Mouse (Mus musculus): ENCODE measurements around the gene Kcnc1. TPM values are rescaled to one million over a fixed set of nuclear protein-coding genes. Genes with fewer than 3 reads are reported as not detected.

Gene Kcnc1
- total and polyA plus RNA-seq, 3 experiments: not detected

DNA sequence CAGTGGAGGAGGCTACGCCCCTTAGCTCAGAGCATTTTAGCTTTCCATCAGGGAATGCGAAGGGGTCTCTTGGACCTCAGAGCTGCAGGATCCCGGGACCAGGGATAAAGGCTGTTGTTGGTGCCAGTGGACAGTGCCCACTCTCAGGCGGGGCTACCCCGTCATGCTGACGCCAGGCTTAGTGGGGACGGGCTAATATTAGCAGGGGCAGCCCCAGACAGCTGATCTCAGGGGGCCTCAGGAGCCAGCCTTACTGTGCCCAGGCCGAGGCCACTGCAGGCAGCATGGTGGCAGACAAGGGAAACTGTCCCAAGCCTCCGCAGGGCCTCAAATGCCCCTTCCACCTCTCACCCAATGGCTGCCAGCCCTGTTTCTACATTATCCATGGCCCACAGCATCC, 12.3 kb downstream of the Kcnc1 start:
- no peak for DNase-seq (ENCODE audit: low read depth, low spot score)
- no peak for TF ChIP-seq TBP (IDR thresholded peaks at IDR 0.05; ENCODE audit: low read depth, low read length)
- no peak for TF ChIP-seq RCOR1 (IDR thresholded peaks at IDR 0.05; ENCODE audit: low read depth, low read length)
- no peak for TF ChIP-seq CHD2 (IDR thresholded peaks at IDR 0.05; ENCODE audit: low read length)
- TF ChIP-seq ELF1 (IDR thresholded peaks at IDR 0.05; ENCODE audit: low read depth, low read length): no peak
- TF ChIP-seq EP300 (IDR thresholded peaks at IDR 0.05; ENCODE audit: low read depth in 1 of 2, low read length in 2 of 2): no peak
- no peak for TF ChIP-seq TCF12 (IDR thresholded peaks at IDR 0.05; ENCODE audit: low read depth, low read length)
- TF ChIP-seq BHLHE40 (IDR thresholded peaks at IDR 0.05; ENCODE audit: borderline replicate concordance, low read depth, low read length): no peak
- no peak for TF ChIP-seq MAFK (IDR thresholded peaks at IDR 0.05; ENCODE audit: borderline replicate concordance, low read depth, low read length)
- TF ChIP-seq NRF1 (IDR thresholded peaks at IDR 0.05; ENCODE audit: insufficient read depth, low read depth, low read length, poor library complexity, severe bottlenecking): no peak
- TF ChIP-seq MXI1 (IDR thresholded peaks at IDR 0.05; ENCODE audit: low read depth, low read length): no peak
- no peak for TF ChIP-seq MAX (IDR thresholded peaks at IDR 0.05; ENCODE audit: low read length)
- no peak for TF ChIP-seq GABPA (IDR thresholded peaks at IDR 0.05; ENCODE audit: low read depth, low read length)
- TF ChIP-seq ETS1 (IDR thresholded peaks at IDR 0.05; ENCODE audit: low read depth, low read length): no peak
- TF ChIP-seq ZNF384 (IDR thresholded peaks at IDR 0.05; ENCODE audit: low read depth, low read length): no peak
- TF ChIP-seq JUND (IDR thresholded peaks at IDR 0.05; ENCODE audit: low read depth, low read length): no peak
- no peak for TF ChIP-seq NELFE (IDR thresholded peaks at IDR 0.05; ENCODE audit: low read depth, low read length)
- no peak for TF ChIP-seq CHD1 (IDR thresholded peaks at IDR 0.05; ENCODE audit: low read depth, low read length)
- TF ChIP-seq MEF2A (IDR thresholded peaks at IDR 0.05; ENCODE audit: extremely low read depth, insufficient replicate concordance, low read depth, low read length, poor library complexity, severe bottlenecking): no peak
- TF ChIP-seq SMC3 (IDR thresholded peaks at IDR 0.05; ENCODE audit: low read depth, low read length): no peak
- Histone ChIP-seq H3K4me1 (ENCODE audit: control insufficient read depth in 1 of 2, insufficient read depth in 2 of 2, low read length in 2 of 2) (no peaks in the 10 kb centered on the region), H3K79me2 (ENCODE audit: control insufficient read depth, insufficient read depth, low read length, poor library complexity) (no peaks in the 10 kb centered on the region), H3K36me3 (ENCODE audit: control insufficient read depth in 1 of 2, insufficient read depth in 2 of 2, low read length in 2 of 2) (no peaks in the 10 kb centered on the region), H3K27ac (ENCODE audit: control insufficient read depth, low read depth, low read length) (no peak overlapping the region), H3K9ac (ENCODE audit: control insufficient read depth, low read depth, low read length, poor library complexity, severe bottlenecking) (no peak overlapping the region), H3K9me3 (replicated peaks; ENCODE audit: insufficient read depth, low read length) (no peaks in the 10 kb centered on the region), H3K4me3 (ENCODE audit: control insufficient read depth in 1 of 2, insufficient read depth in 1 of 2, low read depth in 2 of 2, low read length in 2 of 2) (no peak overlapping the region), H3K27me3 (ENCODE audit: control insufficient read depth in 1 of 2, insufficient read depth in 2 of 2, low read length in 2 of 2) (no peaks in the 10 kb centered on the region)

DNA sequence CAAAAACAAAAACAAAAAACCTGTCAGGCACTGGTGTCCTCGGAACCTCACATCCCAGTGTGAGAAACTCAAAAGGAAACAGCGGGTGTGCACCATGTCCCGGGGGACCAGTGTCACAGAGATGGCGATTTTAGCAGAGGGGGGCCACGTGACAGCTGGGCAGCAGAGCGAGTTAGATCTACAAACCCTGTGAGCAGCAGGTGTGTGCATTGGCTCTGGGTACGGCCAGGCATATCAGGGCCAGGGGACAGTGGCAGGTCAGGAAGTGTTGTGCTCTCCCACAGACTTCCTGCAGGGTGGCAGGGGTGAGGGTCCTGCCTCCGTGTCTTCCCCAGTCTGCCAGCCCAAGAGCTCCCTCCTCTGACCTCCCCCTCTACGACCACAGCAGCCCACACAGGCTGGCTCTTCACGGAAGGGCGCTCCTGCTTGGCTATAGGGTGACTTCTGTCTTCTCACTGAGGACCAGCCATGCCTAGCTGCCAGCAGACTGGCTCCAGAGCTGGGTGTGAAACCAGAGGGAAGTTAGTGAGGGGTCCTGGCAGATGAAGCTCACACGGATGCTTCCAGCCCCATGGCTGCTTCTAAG, 13.0 kb downstream of the Kcnc1 start:
- Histone ChIP-seq H3K9ac (ENCODE audit: control insufficient read depth, low read depth, low read length, poor library complexity, severe bottlenecking) (no peak overlapping the region), H3K36me3 (ENCODE audit: control insufficient read depth in 1 of 2, insufficient read depth in 2 of 2, low read length in 2 of 2) (no peaks in the 10 kb centered on the region), H3K27ac (ENCODE audit: control insufficient read depth, low read depth, low read length) (no peak overlapping the region), H3K9me3 (replicated peaks; ENCODE audit: insufficient read depth, low read length) (no peaks in the 10 kb centered on the region), H3K4me1 (ENCODE audit: control insufficient read depth in 1 of 2, insufficient read depth in 2 of 2, low read length in 2 of 2) (no peaks in the 10 kb centered on the region), H3K27me3 (ENCODE audit: control insufficient read depth in 1 of 2, insufficient read depth in 2 of 2, low read length in 2 of 2) (no peaks in the 10 kb centered on the region), H3K79me2 (ENCODE audit: control insufficient read depth, insufficient read depth, low read length, poor library complexity) (no peaks in the 10 kb centered on the region), H3K4me3 (ENCODE audit: control insufficient read depth in 1 of 2, insufficient read depth in 1 of 2, low read depth in 2 of 2, low read length in 2 of 2) (no peak overlapping the region)
- DNase-seq (ENCODE audit: low read depth, low spot score): no peak
- no peak for TF ChIP-seq GABPA (IDR thresholded peaks at IDR 0.05; ENCODE audit: low read depth, low read length)
- TF ChIP-seq ZKSCAN1 (IDR thresholded peaks at IDR 0.05; ENCODE audit: low read depth, low read length): no peak
- no peak for TF ChIP-seq ELF1 (IDR thresholded peaks at IDR 0.05; ENCODE audit: low read depth, low read length)
- no peak for TF ChIP-seq ETS1 (IDR thresholded peaks at IDR 0.05; ENCODE audit: low read depth, low read length)
- TF ChIP-seq ZNF384 (IDR thresholded peaks at IDR 0.05; ENCODE audit: low read depth, low read length): no peak
- no peak for TF ChIP-seq MEF2A (IDR thresholded peaks at IDR 0.05; ENCODE audit: extremely low read depth, insufficient replicate concordance, low read depth, low read length, poor library complexity, severe bottlenecking)
- TF ChIP-seq GATA1 (IDR thresholded peaks at IDR 0.05; ENCODE audit: low read depth, low read length): no peak
- TF ChIP-seq EP300 (IDR thresholded peaks at IDR 0.05; ENCODE audit: low read depth in 1 of 2, low read length in 2 of 2): no peak
- no peak for TF ChIP-seq USF1 (IDR thresholded peaks at IDR 0.05; ENCODE audit: low read depth, low read length)
- TF ChIP-seq MAX (IDR thresholded peaks at IDR 0.05; ENCODE audit: low read length): no peak
- no peak for TF ChIP-seq MXI1 (IDR thresholded peaks at IDR 0.05; ENCODE audit: low read depth, low read length)

Data from MEL (cell line).